Mouse (Mus musculus) erythroblast, embryonic 14.5 days (primary cell): ENCODE measurements around the gene Tbc1d10b.

Experiments used
- GATA1 ChIP-seq: IDR thresholded peaks from 2 replicates; pipeline ENCODE4 v1.6.1; 2012; ENCODE audit warnings: low read length, inconsistent platforms, mixed read lengths
- TAL1 ChIP-seq: IDR thresholded peaks from 3 replicates; pipeline ENCODE4 v1.6.1; 2012; ENCODE audit warnings: low read length, inconsistent platforms, mixed read lengths

DNA sequence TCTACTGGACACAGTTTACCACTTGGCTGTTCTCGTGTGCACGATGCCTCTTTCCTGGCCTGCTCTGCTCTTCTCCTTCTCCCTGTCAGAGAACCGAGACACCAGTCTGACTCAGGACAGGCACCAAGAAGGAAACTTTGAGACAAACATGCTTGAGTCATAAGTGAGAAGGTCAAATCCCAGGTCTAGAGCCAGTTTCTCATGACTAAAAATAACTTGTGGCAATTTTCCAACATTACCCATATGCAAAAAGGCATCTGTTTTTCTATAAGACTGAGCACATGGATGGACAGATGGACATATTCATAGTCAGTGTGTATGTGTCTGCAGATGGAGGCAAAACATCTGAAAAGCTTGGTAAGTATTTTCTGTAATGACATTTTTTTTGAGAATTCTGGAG lies 54.8 kb downstream of the Tbc1d10b start:
- TF ChIP-seq TAL1 (no peak), GATA1 (no peak)
